Mouse (Mus musculus) effector memory CD4-positive, alpha-beta T cell, adult 5 months (primary cell): ENCODE measurements around the gene Tnc. TPM values are rescaled to one million over a fixed set of nuclear protein-coding genes. Genes with fewer than 3 reads are reported as not detected.

Experiments used
- polyA plus RNA-seq: library from polyadenylated mRNA; unstranded; fragments of 100-300 nt; shearing (Covaris generic); gene quantifications from one replicate; pipeline ENCODE4 v1.2.1, GENCODE M21; 2017

Tnc gene
- polyA plus RNA-seq, result 0.24 TPM

GRCm38 (mm10) chr4:64046831-64047493 is at the start of gene Tnc:
Gene Tnc, minus strand, starts transcription at chr4:64047015.

Other genes with a start within 250 kb of the Tnc start
- 358 TPM for gene Tnfsf8, start 185.7 kb downstream of the Tnc start, polyA plus RNA-seq